Mouse (Mus musculus) testis, adult 2 months (tissue): ENCODE data around the gene Sox6. TPM values are rescaled to one million over a fixed set of nuclear protein-coding genes. Genes with fewer than 3 reads are reported as not detected.

Source experiments
- H3K27ac ChIP-seq: fragments of 200-500 bp; 2 replicates; pipeline ENCODE4 v1.5.1; 2012; ENCODE audit warnings: low read depth, low read length; ENCODE audit not compliant: control insufficient read depth, insufficient read depth
- H3K27me3 ChIP-seq: fragments of 200-500 bp; 2 replicates; pipeline ENCODE4 v1.6.1; 2012; ENCODE audit warnings: mild to moderate bottlenecking, low read length, moderate library complexity; ENCODE audit not compliant: control insufficient read depth, insufficient read depth
- H3K36me3 ChIP-seq: fragments of 200-500 bp; 2 replicates; pipeline ENCODE4 v1.6.1; 2012; ENCODE audit warnings: mild to moderate bottlenecking, low read length; ENCODE audit not compliant: control insufficient read depth, insufficient read depth
- H3K4me1 ChIP-seq: fragments of 200-500 bp; 2 replicates; pipeline ENCODE4 v1.6.1; 2012; ENCODE audit warnings: low read length; ENCODE audit not compliant: control insufficient read depth, insufficient read depth
- H3K4me3 ChIP-seq: fragments of 200-500 bp; 2 replicates; pipeline ENCODE4 v1.5.1; 2012; ENCODE audit warnings: low read depth, mild to moderate bottlenecking, low read length, moderate library complexity, mixed read lengths; ENCODE audit not compliant: control insufficient read depth
- CTCF ChIP-seq: fragments of 200-500 bp; IDR thresholded peaks from 2 replicates; pipeline ENCODE4 v1.5.1; 2012; ENCODE audit warnings: low read depth, mild to moderate bottlenecking, inconsistent platforms, low read length, moderate library complexity; ENCODE audit not compliant: control insufficient read depth, insufficient read depth, insufficient replicate concordance
- POLR2A ChIP-seq: fragments of 200-500 bp; IDR thresholded peaks from 2 replicates; pipeline ENCODE4 v1.6.1; 2012; ENCODE audit warnings: low read depth, mild to moderate bottlenecking, inconsistent platforms, low read length, moderate library complexity; ENCODE audit not compliant: control insufficient read depth
- polyA plus RNA-seq: library from polyadenylated mRNA; depleted of rRNA; stranded (reverse); fragments of >200 nt; gene quantifications from 2 replicates; pipeline ENCODE4 v1.2.3, GENCODE M21; 2012

Gene Sox6
- polyA plus RNA-seq, 1 experiment, result 137 TPM

DNA sequence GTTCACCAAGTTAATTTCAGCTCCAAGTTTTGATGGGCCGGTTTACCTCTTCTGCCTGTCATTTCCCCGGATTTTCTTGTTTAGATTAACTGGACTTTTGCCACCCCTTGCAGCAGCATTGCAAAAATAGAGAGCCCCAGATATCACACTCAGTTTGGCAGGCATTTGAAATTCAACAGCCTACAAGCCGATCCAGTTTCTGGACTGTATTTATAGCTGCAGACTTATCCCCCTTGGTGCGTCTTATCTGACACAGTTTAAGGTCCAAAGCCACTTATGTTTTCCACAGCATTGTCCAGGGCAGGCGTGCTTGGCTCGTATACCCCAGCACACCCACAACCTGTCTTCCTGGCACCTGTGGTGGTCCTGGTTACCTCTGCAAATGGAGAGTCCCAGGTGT is 571.8 kb downstream of the Sox6 start:
- no peaks in the 10 kb centered on the region for H3K4me1 ChIP-seq
- H3K27me3 ChIP-seq, result no peaks in the 10 kb centered on the region
- TF ChIP-seq CTCF (no peak), POLR2A (no peak)
- no peaks in the 10 kb centered on the region for H3K36me3 ChIP-seq
- no peak overlapping the region for H3K27ac ChIP-seq
- H3K4me3 ChIP-seq, result no peak overlapping the region

- H3K27me3 ChIP-seq, result no peaks in the 10 kb centered on the region
- no peaks in the 10 kb centered on the region for H3K4me1 ChIP-seq
- TF ChIP-seq CTCF (no peak), POLR2A (no peak)
- no peak overlapping the region for H3K4me3 ChIP-seq
- no peak overlapping the region for H3K27ac ChIP-seq
- no peaks in the 10 kb centered on the region for H3K36me3 ChIP-seq
Observed at GRCm38 (mm10) chr7:115463367-115463766, 575.2 kb downstream of the Sox6 start.

DNA sequence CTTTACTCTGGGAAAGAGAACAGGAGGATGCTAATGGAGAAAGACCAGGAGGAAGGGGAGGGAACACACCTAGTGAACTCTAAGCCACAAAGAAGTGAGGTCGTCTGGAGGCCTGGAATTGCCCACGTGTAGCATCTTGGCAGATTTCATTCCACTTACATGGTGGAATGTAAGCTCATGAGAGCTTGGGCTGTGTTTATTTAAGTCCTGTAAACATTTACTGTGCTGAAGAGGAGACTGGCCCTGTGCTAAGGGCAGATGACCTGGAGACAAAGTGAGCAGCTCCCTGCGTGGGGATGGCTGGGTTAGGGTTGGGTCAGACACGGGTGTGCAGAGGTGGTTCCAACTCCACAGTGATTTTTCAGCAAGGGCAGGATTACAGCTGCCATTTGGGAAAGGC is 576.3 kb downstream of the Sox6 start:
- TF ChIP-seq POLR2A, result no peak
- no peak for TF ChIP-seq CTCF

GRCm38 (mm10) chr7:115454988-115455387 is 583.6 kb downstream of the Sox6 start:
- Histone ChIP-seq H3K36me3 (no peaks in the 10 kb centered on the region), H3K27me3 (no peaks in the 10 kb centered on the region), H3K4me1 (peaks cover 7% of the 10 kb centered on the region), H3K27ac (no peak overlapping the region), H3K4me3 (no peak overlapping the region)
- no peak for TF ChIP-seq POLR2A
- TF ChIP-seq CTCF, result no peak

More for the DNA sequence above, 576.3 kb downstream of the Sox6 start:
- Histone ChIP-seq H3K4me1 (no peaks in the 10 kb centered on the region), H3K27ac (no peak overlapping the region), H3K27me3 (no peaks in the 10 kb centered on the region), H3K36me3 (no peaks in the 10 kb centered on the region), H3K4me3 (no peak overlapping the region)

DNA sequence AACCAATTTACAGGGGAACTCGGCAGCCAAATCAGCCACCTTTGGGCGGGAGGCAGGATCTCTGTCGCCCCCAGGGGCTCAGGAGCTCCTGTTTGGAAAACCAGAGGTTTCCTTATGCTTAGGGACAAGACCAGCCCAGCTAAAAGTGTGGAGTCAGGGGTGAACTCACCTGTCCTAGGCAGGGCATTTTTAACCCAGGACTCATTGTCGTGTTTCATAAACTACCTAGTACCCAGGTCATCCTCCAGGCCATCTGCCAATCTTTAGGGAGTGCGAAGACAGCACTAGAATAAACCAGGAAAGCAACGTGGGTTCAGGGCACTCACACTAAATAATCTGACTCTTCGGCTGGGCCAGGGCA is 584.9 kb downstream of the Sox6 start:
- H3K4me1 ChIP-seq, result peaks cover 8% of the 10 kb centered on the region
- no peaks in the 10 kb centered on the region for H3K27me3 ChIP-seq
- peak overlapping the region; percentile 76 for H3K4me3 ChIP-seq

GRCm38 (mm10) chr7:115453042-115453712 is 585.4 kb downstream of the Sox6 start:
- TF ChIP-seq CTCF (peak; percentile 96), POLR2A (no peak)
- Histone ChIP-seq H3K4me1 (peaks cover 8% of the 10 kb centered on the region), H3K4me3 (peak overlapping the region; percentile 76), H3K27me3 (no peaks in the 10 kb centered on the region), H3K27ac (no peak overlapping the region), H3K36me3 (no peaks in the 10 kb centered on the region)

More for the DNA sequence above, 584.9 kb downstream of the Sox6 start:
- TF ChIP-seq CTCF (no peak), POLR2A (no peak)
- Histone ChIP-seq H3K27ac (no peak overlapping the region), H3K36me3 (no peaks in the 10 kb centered on the region)

DNA sequence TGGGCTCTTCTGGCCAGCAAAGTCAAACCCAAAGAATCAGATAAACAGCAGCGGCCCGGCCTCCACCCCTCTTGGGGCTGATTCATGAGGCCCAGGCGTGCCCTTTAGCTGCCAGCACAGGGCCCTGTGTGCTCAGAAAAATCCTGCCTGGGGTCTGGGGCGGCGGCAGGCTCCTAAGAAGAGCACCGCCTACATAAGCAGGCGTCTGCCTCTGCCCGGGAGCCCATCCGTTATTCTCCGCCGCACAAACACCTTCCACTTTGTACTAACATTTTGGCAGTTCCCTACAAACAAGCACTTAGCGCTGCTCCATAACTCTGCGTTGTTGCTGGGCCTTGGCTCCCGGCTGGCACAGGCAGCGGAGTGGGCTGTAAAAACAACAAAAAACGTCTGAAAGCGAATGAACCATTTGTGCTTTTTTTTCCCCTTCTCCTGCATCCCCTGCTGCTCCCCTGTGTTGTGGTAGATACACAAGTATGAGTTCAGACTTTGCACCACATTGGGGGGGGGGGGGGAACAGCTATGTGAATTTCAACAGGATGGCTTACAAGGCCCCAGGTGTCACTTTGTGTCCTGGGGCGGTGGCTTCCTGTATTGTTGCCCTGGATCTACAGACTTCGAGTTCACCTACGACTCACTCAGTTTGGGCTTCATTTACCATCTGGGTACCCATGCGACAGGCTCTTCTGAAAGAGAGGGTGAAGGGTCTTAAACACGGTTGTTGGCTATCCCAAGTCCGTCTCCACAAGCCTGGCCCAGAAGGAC is 588.0 kb downstream of the Sox6 start:
- no peak overlapping the region for H3K27ac ChIP-seq
- TF ChIP-seq POLR2A (no peak), CTCF (no peak)

More for the DNA sequence above, 588.0 kb downstream of the Sox6 start:
- H3K27me3 ChIP-seq, result no peaks in the 10 kb centered on the region
- H3K36me3 ChIP-seq, result no peaks in the 10 kb centered on the region
- no peak overlapping the region for H3K4me3 ChIP-seq
- H3K4me1 ChIP-seq, result peaks cover 8% of the 10 kb centered on the region
